Mouse (Mus musculus): ENCODE results near the gene Pde7b. TPM values are rescaled to one million over a fixed set of nuclear protein-coding genes. Genes with fewer than 3 reads are reported as not detected.
A peak's percentile ranks its signal among the peaks of the same experiment; 100 is the strongest.

The Pde7b gene
- total RNA-seq, 2 experiments from 2014 or later: 32.5 to 41.0 TPM

DNA sequence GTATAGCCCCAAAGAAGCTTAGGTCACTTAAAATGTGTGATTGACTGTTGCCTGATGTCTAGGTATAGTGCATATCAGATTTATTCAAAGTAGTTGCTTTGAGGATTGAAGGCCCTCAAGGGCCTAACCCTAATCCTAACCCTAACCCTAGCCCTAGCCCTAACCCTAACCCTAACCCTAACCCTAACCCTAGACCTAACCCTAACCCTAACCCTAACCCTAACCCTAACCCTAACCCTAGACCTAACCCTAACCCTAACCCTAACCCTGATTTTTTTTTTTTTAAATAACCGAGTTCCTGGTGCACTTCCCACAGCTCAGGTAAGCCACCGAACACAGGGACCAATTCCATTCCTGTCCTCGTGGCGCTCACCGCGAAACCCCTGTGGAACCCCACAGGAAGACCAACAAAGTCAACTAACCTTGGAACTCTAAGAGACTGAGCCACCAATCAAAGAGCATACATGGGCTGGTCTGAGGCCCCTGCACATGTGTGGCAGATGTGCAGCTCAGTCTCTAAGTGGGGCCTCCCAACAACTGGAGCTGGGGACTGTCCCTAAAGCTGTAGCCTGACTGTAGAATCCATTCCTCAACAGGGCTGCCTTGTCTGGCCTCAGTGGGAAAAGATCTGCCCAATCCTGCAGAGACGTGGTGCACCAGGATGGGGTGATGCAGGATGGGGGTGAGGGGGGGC is 265.1 kb downstream of the Pde7b start:
- no peak for DNase-seq
- TF ChIP-seq CTCF (IDR thresholded peaks at IDR 0.05): no peak
- Histone ChIP-seq H3K4me3 (no peak overlapping the region), H3K27ac (no peak overlapping the region)
- intact Hi-C loops (cut with DNase I): no loop called here

DNA sequence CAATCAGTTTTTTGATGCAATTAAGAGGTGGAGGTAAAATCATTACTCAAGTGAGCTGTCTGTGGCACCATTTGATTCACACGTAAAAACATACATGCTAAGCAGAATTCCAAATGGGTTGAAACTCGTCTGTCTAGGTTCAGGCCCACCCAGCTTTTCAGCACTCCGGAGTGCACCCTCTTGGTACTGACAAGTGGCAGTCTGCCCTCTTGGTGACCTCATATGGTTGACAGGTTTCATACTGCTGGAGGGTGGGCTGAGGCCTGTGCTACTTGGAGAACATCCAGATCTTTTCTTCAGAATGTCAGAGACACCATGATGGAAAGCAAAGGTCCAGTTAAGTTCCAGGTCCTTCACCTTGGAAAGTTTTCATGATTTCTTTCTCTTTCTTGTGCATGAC is 265.7 kb downstream of the Pde7b start:
- intact Hi-C loops (cut with DNase I): no loop called here
- H3K27ac ChIP-seq: no peak overlapping the region
- TF ChIP-seq CTCF (IDR thresholded peaks at IDR 0.05): no peak
- no peak overlapping the region for H3K4me3 ChIP-seq
- DNase-seq: no peak

DNA sequence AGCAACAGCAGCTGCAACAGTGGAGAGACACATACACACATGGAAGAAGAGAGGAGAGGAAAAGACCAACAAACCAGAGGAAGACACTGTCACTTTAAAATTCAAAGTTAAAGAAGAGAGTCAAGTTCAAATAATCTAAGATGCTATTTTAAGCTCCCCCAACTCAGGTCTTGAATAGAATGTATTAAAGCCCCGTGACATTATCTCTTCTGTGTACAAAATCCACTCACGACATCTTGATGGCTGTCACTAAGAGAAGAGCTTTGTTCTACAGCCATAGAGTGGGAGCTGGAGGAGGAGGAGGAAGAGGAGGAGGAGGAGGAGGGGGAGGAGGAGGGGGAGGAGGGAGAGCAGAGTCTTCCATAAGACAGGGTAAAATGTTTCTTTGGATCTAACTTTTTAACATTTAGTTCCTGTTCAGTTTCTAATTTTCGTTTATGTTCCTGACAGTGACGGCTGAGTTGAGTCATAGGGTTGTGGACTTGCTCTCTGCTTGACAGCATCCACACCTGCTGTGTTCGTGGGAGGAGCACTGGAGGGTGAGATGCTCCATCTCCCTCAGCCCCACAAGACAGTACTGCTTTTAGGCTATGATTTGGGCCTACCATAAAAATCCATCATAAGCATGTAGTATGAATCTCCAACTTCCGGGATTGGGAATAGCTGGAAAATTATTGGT is 270.4 kb downstream of the Pde7b start:
- H3K27ac ChIP-seq: no peak overlapping the region

DNA sequence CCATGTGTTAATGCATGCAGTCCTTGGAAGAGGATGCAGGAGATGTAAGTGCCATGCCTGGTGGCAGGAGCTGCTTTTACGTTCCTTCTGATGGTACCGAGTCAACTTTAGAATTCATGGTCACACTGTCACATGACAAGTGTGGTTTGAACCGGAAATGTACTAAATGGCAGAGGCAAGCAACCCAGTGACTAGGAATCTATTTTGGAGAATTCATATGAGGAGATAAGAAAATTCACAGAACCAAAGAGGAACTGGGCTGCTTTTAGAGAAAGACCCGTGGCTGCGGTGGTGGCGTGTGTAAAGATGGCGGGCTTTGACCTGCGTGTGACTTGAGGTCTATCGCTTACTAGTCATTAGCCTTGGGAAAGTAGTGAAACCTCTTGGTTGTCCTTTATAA is 287.4 kb downstream of the Pde7b start:
- Histone ChIP-seq H3K4me3 (no peak overlapping the region), H3K27ac (no peak overlapping the region)
- intact Hi-C loops (cut with DNase I): no loop called here
- TF ChIP-seq CTCF (IDR thresholded peaks at IDR 0.05): no peak
- no peak for DNase-seq

More for the DNA sequence above, 270.4 kb downstream of the Pde7b start:
- intact Hi-C loops (cut with DNase I): no loop called here
- DNase-seq: no peak
- no peak for TF ChIP-seq CTCF (IDR thresholded peaks at IDR 0.05)
- no peak overlapping the region for H3K4me3 ChIP-seq

DNA sequence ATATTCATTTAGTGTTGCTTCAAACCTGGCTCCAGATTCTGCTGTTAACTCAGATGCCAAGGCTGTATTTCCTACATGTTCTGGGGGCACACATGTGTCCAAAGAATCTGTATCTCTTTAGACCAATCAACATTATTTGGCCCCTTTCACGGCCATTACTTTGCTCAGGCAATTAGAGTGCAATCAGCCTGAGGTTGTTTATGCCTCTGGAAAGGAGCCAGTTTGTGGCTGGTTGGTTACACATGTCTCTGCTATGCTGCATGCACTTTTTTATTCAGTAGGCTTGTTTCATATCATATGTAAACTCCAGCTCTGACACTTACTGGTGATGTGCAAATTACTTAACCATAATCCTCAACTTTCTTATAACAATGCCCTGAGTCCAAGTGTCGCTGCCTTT is 287.9 kb downstream of the Pde7b start:
- no peak for DNase-seq
- intact Hi-C loops (cut with DNase I): no loop called here
- no peak overlapping the region for H3K4me3 ChIP-seq
- no peak for TF ChIP-seq CTCF (IDR thresholded peaks at IDR 0.05)
- no peak overlapping the region for H3K27ac ChIP-seq

DNA sequence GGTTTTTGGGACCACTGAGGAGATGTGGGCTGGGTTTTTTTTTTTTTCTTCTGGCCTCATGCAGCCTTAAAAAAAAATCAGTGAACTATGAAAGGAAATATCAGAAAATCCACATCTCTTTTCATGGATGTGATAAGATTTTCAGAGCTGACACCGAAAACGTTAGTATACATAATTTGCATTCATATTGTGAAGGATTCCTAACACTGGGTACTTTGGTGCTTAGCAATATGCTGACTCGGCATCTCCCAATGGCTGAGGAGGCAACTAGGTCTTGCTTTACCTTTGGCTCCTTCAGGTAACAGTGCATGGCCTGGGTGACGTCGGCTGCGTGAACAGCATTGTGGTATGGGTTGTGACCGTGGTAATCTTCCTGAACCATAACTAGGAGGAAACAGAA is 289.0 kb downstream of the Pde7b start:
- intact Hi-C loops (cut with DNase I): no loop called here
- TF ChIP-seq CTCF (IDR thresholded peaks at IDR 0.05): no peak
- H3K4me3 ChIP-seq: no peak overlapping the region

DNA sequence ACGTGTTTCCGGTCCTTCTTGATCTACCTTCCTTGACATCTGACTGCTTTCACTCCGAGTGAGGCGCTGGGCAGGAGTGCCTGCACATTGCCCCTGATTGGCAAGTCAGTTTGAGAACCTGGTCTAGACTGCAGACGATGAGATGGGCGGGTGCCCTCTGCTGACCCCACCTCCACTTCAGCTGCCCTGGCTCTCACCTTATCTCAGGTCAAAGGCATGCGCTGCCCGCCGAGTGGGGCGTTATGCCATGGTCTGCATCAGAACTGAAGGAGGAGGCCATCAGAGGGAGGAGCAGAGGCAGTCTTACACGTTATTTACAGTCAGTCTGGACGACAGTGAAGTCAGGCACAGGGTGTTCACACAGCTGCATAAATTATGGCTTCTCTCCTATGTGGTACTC is 293.5 kb downstream of the Pde7b start:
- no peak overlapping the region for H3K27ac ChIP-seq
- H3K4me3 ChIP-seq: no peak overlapping the region
- intact Hi-C loops (cut with DNase I): no loop called here
- TF ChIP-seq CTCF (IDR thresholded peaks at IDR 0.05): no peak
- DNase-seq: no peak

More for the DNA sequence above, 289.0 kb downstream of the Pde7b start:
- no peak overlapping the region for H3K27ac ChIP-seq
- no peak for DNase-seq

DNA sequence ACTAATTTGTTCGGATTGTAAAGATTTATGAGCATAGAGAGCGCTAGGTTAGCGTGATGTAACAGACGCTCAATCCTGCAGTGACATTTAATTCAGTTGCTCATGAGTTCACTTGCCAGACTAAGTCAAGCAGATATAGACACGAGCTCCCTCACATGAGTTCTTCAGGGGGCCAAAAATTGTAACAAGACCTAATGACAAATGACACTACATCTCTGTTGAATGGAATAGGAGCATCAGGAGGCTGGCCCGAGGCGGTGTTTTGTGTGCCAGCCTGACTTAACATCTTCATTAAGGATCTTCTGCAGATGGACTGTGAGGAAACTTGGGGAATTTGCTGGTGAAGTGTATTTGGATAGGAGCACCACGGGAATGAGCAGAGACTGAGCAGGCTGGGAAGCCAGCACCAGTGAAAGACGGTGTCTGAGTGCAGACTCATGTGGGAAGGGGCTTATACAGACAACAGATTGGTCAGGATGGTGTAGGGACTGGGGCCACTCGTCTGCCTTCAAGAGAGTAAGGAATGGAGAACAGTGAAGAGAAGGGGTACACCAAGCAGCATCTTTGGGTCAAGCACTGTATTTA is 303.5 kb downstream of the Pde7b start:
- H3K4me3 ChIP-seq: no peak overlapping the region
- DNase-seq: peak; percentile 40
- intact Hi-C loops (cut with DNase I): no loop called here
- no peak for TF ChIP-seq CTCF (IDR thresholded peaks at IDR 0.05)
- H3K27ac ChIP-seq: peak overlapping the region; percentile 35; the same call in 1 of the 2 replicates

DNA sequence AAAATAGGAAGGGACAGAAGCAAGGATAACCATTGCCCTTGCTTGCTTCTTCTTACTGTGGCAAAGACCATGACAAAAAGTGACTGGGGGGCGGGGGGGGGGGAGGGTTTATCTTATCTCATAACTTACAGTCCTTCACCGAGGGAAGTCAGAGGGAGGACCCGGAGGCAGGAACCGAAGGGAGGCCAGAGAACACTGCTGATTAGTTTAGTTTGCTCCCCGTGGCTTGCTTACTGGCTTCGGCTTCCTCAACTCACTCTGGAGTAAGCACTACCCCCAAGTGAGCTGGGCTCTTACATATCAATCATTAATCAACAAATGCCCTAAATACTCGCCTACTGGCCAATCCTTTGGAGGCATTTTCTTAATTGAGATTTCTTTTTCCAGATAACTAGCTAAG is 304.6 kb downstream of the Pde7b start:
- Histone ChIP-seq H3K4me3 (no peak overlapping the region), H3K27ac (no peak overlapping the region)
- no peak for DNase-seq
- TF ChIP-seq CTCF (IDR thresholded peaks at IDR 0.05): no peak
- intact Hi-C loops (cut with DNase I): no loop called here

DNA sequence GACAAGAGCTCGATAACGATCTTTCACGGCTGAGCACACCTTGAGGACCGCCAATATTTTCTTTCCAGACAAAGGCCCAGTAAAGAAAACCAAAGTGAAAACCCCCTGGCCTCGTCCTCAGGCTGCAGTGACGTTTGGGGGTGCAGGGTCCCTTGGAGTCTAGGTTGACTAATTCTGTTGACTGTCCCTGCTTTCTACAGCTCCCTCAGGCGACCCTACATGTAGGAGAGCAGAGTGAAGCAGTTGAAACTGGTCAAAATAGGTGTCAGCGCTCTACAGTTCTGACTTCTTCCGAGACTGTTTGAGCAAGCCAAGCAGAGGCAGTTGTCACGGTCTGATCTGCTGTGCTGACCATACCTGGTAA is 306.0 kb downstream of the Pde7b start:
- no peak for DNase-seq
- intact Hi-C loops (cut with DNase I): no loop called here
- H3K27ac ChIP-seq: no peak overlapping the region
- no peak overlapping the region for H3K4me3 ChIP-seq
- no peak for TF ChIP-seq CTCF (IDR thresholded peaks at IDR 0.05)

DNA sequence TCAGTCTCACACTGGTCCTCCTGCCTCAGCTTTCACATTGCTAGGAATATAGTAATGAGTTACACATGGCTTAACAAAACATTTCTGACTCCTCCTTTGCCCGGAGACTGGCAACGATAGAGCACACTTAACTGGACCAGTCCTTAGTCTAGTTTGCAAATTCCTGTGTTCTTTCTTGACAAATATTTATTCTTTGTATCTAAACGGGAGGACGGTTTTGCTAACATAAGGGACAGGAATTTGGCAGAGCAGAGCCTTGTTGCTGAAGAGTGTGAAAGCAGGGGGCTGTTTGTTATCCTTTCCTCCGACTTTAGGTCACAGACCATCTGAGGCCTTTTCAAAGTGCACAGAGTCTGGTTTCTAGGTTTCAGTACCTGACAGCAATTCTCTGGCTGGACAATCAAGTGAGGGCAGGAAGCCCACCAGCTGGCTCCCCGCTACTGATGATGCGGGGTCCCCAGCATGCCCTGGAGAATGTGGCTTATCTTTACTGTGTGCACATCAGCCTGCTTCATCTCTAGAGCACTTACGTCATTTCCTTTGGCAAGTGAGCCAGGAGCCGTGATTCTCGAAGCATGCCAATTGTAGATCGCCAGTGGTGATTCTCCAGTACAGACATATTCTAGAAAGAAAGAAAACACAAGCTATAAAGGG is 306.5 kb downstream of the Pde7b start:
- DNase-seq: no peak
- intact Hi-C loops (cut with DNase I): no loop called here
- no peak overlapping the region for H3K27ac ChIP-seq
- no peak for TF ChIP-seq CTCF (IDR thresholded peaks at IDR 0.05)
- H3K4me3 ChIP-seq: no peak overlapping the region

DNA sequence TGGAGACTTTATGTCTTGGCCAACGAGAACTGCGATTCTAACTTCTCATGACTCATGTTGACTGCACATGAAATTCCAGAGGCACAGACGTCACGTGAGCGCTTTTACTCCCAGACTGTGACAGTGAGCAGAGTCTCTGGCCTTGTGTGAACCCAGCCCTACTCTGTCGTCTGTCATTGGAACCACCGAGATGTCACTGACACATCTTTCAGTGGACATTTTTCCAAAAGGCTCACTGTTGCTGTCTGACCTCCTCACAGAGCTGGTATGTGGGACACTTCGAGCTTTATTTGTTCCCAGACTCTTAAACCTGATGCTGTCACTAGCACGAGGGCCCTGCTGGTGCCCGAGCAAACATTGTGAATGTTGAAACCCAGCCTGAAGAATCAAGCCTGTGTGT is 315.7 kb downstream of the Pde7b start:
- intact Hi-C loops (cut with DNase I): no loop called here
- Histone ChIP-seq H3K27ac (peak overlapping the region; percentile 24; the same call in 1 of the 2 replicates), H3K4me3 (no peak overlapping the region)
- TF ChIP-seq CTCF (IDR thresholded peaks at IDR 0.05): no peak
- DNase-seq: no peak

DNA sequence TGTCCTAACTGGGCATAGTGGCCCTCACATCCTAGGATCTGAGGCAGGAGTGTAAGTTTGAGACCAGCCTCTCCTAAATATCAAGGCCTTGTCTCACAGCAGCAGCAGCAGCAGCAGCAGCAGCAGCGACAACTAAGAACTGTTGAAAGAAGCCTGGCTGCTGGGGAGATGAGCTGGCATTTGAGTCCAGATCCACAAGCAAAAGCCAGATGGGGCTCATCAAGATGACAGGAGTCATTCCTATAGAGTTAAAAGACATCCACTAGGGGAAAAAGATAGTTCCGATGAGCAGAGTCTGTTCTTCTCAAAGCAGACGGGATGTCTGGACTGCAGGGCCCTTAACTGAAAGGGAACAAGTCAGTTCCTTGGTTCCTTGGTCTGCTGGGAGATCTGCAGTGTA is 316.5 kb downstream of the Pde7b start:
- intact Hi-C loops (cut with DNase I): no loop called here
- no peak overlapping the region for H3K27ac ChIP-seq
- no peak overlapping the region for H3K4me3 ChIP-seq
- no peak for TF ChIP-seq CTCF (IDR thresholded peaks at IDR 0.05)
- DNase-seq: no peak

Measured in gastrocnemius, adult 2 months (tissue).